Mouse (Mus musculus) frontal cortex, postnatal 36 days (tissue): ENCODE data around the gene Dohh.
A peak's percentile ranks its signal among the peaks of the same experiment; 100 is the strongest.

Source experiments
- DNase-seq, 2 experiments: peaks; one replicate each; pipeline ENCODE4 v3.0.0; 2022; ENCODE audit warnings: low spot score in 2 of 2

Dohh gene

GRCm38 (mm10) chr10:81418216-81419070 is 34.2 kb downstream of the Dohh start:
- no peak for DNase-seq

- no peak for DNase-seq
These were observed 35.1 kb downstream of the Dohh start for GRCm38 (mm10) chr10:81419111-81419928.

- no peak for DNase-seq
These were observed 36.1 kb downstream of the Dohh start for GRCm38 (mm10) chr10:81420191-81420767.

GRCm38 (mm10) chr10:81421041-81421796 is 37.0 kb downstream of the Dohh start:
- DNase-seq = no peak

- DNase-seq = no peak
These were observed 37.5 kb downstream of the Dohh start for GRCm38 (mm10) chr10:81421797-81422100.

GRCm38 (mm10) chr10:81422191-81422590 is 38.0 kb downstream of the Dohh start:
- DNase-seq = no peak

- no peak for DNase-seq
These were observed 38.5 kb downstream of the Dohh start for GRCm38 (mm10) chr10:81422661-81423217.

GRCm38 (mm10) chr10:81423476-81424245 is 39.4 kb downstream of the Dohh start:
- DNase-seq = no peak

GRCm38 (mm10) chr10:81424246-81425051 is 40.2 kb downstream of the Dohh start:
- DNase-seq = no peak

- DNase-seq = no peak
These were observed 41.1 kb downstream of the Dohh start for GRCm38 (mm10) chr10:81425236-81425850.

- no peak for DNase-seq
These were observed 41.9 kb downstream of the Dohh start for GRCm38 (mm10) chr10:81426081-81426671.

GRCm38 (mm10) chr10:81426897-81427296 is 42.7 kb downstream of the Dohh start:
- DNase-seq = peak in 1 of 2 experiments; percentile 51

GRCm38 (mm10) chr10:81427327-81427726 is 43.1 kb downstream of the Dohh start:
- no peak for DNase-seq

- DNase-seq = no peak
These were observed 43.7 kb downstream of the Dohh start for GRCm38 (mm10) chr10:81427804-81428506.

GRCm38 (mm10) chr10:81428507-81428870 is 44.3 kb downstream of the Dohh start:
- DNase-seq = no peak

- no peak for DNase-seq
These were observed 44.9 kb downstream of the Dohh start for GRCm38 (mm10) chr10:81429092-81429491.

GRCm38 (mm10) chr10:81429605-81430061 is 45.4 kb downstream of the Dohh start:
- no peak for DNase-seq

GRCm38 (mm10) chr10:81430141-81430830 is 46.1 kb downstream of the Dohh start:
- DNase-seq = peak; percentile 75 to 85
